ENCODE assay signal across 1 mouse cellular context in the genomic region with DNA sequence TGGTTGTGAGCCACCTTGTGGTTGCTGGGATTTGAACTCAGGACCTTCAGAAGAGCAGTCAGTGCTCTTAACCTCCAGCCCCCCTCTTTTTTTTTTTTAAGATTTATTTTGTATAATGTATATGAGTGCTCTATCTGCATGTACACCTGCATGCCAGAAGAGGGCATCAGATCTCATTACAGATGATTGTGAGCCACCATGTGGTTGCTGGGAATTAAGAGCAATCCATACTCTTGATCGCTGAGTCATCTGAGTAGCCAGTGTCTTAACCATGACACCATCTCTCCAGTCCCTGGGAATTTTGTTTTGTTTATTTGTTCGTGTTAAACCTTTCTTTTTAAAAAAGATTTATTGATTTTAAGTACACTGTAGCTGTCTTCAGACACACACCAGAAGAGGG. TPM values are rescaled to one million over a fixed set of nuclear protein-coding genes. Genes with fewer than 3 reads are reported as not detected.
"Had no signal": no experiment of that assay in that cellular context is flagged by ENCODE, and none has a peak within 500 bp of the region (broad histone marks: within the 10 kb centered on the region; RNA-seq: fewer than 3 reads in every experiment).

No protein-coding gene starts in this region.

RNA-seq across cellular contexts. Expression of a gene that starts 5.4 kb away (rescaled TPM):
- polyA plus RNA-seq: macrophage had no signal

RNA-seq across cellular contexts. Expression of a gene that starts 6.6 kb away (rescaled TPM):
- polyA plus RNA-seq: macrophage had no signal
